Mouse (Mus musculus): ENCODE data around the gene Borcs6.

Borcs6 gene

GRCm38 (mm10) chr11:69070093-69070492 lies 10.6 kb downstream of the Borcs6 start:
- no peak for DNase-seq (ENCODE audit: extremely low read depth, low read depth, low spot score)

- DNase-seq (ENCODE audit: extremely low read depth, low read depth, low spot score): no peak
Measured at GRCm38 (mm10) chr11:69070590-69071222, 11.2 kb downstream of the Borcs6 start, which contains the start of gene Tmem107. Gene Tmem107, plus strand, starts transcription at chr11:69070806.

- DNase-seq (ENCODE audit: extremely low read depth, low read depth, low spot score): no peak
Measured at GRCm38 (mm10) chr11:69071262-69071661, 11.7 kb downstream of the Borcs6 start.

DNA sequence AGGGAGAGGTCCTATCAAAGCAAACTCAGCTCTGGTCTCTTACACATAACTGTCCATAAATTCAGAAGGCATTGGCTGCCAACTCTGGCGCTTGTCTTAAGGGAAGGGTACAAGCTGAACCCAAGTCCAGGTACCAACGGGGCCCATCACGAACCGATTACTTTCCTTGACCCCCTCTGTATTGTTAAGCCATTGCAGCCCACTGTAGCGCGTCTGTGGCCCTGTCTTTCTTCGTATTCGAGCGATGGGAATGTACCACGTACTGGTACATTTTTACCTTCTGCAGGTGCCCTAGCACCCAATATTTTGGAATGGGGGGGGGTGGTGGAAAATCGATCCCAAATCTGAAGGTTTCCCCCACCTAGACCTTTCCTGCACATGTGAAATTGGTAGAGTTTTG lies 12.7 kb downstream of the Borcs6 start:
- DNase-seq (ENCODE audit: extremely low read depth, low read depth, low spot score): no peak

GRCm38 (mm10) chr11:69072666-69073064 lies 13.1 kb downstream of the Borcs6 start:
- DNase-seq (ENCODE audit: extremely low read depth, low read depth, low spot score): no peak

DNA sequence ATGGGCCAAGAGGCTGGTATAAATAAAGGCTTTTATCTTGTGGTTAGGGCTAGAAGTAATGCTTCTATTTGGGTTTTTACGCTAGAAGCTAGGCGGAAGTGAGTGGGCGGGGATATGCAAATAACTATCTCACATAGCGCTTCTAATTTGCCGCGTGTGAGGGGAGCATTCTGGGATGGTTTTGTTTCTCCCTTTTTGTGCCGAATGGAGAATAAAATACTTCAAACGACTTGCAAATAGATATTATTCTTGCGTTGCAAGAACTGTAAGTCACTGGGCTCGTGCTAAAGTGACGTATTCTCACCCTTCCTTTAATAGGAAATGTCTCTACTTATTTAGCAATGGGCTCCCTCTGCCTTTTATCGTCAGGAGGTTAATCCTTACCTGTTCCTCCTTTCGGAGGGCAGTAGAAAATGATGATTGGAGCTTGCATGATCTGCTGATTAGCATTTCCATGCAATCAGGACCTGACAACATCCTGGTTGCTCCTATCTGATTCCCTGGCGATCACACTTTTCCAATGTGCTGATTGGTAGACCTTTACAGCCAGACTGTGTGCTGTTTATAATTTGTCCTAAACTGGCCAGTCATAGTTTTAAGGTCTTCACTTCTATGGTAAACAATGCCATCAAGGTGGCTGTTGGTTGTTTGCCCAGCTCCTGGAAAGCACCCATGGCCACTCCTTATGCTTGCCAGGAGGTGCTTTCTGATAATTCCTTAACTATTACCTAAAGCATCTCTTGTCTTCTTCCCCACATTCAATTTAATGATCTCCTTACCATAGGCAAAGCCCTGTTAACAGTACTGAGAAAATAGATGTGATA lies 13.8 kb downstream of the Borcs6 start:
- no peak for DNase-seq (ENCODE audit: extremely low read depth, low read depth, low spot score)

DNA sequence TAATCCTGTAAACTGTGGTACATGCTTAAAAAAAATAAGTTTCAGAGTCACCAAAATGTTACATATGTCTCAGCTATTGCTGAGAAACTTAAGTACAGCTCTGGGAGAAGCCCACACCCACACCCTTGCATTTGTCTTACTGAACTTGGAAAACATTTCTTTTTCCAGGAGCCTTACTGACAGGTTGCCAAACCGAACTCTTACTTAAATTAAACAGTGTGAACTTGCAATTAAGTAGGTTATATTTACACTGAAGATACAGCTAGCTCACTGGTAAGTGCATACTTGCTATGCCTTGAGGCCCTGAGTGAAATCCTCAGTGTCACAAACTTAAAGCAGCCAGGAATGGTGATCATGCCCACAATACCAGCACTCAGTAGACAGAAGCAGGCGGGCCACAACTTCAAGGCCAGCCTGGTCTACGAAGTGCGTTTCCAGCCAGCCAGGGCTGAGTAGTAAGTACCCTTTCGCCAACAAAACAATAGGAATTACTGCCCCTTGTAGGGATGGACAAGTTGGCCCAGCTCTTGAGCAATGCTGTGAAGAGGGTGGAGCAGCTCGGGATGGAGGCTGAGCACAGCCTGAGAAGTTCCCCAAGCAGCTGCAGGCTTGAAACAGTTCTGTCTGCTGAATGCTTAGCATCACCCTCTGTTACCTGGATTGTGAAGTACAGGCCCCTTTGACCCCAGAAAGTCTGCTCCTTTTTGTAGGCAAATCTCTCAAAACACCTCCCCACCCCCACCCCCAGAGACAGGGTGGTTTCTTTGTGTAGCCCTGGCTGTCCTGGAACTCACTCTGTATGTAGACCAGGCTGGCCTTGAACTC lies 14.6 kb downstream of the Borcs6 start:
- DNase-seq (ENCODE audit: extremely low read depth, low read depth, low spot score): no peak

GRCm38 (mm10) chr11:69074776-69075069 lies 15.2 kb downstream of the Borcs6 start:
- no peak for DNase-seq (ENCODE audit: extremely low read depth, low read depth, low spot score)

- no peak for DNase-seq (ENCODE audit: extremely low read depth, low read depth, low spot score)
Measured at GRCm38 (mm10) chr11:69075764-69076479, 16.4 kb downstream of the Borcs6 start.

DNA sequence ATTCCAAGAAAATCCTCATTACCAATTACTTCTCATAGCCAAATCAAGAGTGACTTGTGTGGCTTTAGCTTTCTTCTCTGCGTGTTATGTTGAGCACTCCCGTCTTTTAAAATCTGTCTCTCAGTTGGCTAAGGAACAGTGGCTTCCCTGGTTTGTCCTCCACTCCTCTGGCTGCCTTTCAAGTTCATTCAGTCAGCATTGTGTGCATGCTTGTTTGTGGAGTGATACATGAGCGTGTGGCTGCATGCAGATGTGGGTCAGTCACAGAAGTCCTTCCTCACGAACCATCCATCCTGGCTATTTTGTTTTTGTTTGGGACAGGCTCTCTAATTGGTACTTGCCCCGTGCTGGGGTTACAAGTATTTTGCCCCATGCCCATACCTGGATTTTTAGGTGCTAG lies 17.1 kb downstream of the Borcs6 start:
- DNase-seq (ENCODE audit: extremely low read depth, low read depth, low spot score): no peak

GRCm38 (mm10) chr11:69077316-69077715 lies 17.8 kb downstream of the Borcs6 start:
- DNase-seq (ENCODE audit: extremely low read depth, low read depth, low spot score): no peak

DNA sequence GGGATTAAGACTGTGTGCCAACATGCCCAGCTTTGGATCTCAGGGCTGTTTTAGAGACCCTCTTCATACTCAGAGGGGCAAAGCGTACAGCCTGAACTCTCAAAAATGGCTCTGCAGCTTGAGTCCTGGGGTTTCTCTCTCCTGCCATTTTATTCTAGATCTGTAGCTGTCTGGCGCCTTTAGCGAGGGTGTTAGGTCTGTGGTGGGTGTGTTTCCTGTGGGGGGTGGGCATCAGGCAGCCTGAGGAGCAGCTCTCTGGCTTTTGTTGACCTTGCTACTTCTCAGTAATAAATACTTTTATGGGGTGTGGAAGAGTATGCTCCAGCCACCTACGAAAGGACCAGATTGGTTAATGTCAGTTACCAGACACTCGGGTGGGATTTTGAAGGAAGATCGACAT lies 18.5 kb downstream of the Borcs6 start:
- no peak for DNase-seq (ENCODE audit: extremely low read depth, low read depth, low spot score)

GRCm38 (mm10) chr11:69078805-69079438 lies 19.4 kb downstream of the Borcs6 start:
- DNase-seq (ENCODE audit: extremely low read depth, low read depth, low spot score): no peak

DNA sequence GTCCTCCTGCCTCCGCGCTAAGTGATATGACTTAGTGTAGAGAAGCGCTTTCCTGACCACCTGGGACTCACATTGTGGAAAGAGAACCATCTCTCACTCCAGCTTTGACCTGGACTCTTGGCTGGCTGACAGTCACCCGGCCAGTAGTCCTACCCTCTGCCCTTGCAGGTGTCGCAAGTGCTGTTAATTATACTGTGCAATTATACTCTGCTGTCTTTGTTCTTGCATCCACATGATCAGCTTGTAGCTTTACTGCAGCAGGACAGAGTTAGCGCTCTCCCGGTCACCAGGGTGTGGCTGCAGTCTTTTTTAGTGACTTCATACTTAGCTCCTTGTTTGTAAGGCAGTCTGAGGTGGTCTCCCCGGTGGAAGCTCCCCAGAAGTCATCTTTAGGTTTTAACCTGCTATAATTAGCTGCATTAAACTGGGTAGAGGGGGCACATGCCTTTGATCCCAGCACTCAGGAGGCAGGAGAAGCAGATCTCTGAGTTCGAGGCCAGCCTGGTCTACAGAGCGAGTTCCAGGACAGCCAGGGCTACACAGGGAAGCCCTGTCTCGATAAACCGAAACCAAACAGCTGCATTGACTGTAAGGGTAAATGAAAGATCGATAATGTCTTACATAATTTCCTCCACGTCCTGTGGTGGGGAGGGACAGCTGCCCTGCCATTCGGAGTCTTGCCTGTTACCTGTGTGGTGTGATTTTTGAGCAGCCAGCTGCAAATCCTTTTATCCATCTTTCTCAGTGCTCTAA lies 20.8 kb downstream of the Borcs6 start:
- no peak for DNase-seq (ENCODE audit: extremely low read depth, low read depth, low spot score)

GRCm38 (mm10) chr11:69080855-69081222 lies 21.3 kb downstream of the Borcs6 start:
- no peak for DNase-seq (ENCODE audit: extremely low read depth, low read depth, low spot score)

GRCm38 (mm10) chr11:69081613-69082012 lies 22.1 kb downstream of the Borcs6 start:
- no peak for DNase-seq (ENCODE audit: extremely low read depth, low read depth, low spot score)

DNA sequence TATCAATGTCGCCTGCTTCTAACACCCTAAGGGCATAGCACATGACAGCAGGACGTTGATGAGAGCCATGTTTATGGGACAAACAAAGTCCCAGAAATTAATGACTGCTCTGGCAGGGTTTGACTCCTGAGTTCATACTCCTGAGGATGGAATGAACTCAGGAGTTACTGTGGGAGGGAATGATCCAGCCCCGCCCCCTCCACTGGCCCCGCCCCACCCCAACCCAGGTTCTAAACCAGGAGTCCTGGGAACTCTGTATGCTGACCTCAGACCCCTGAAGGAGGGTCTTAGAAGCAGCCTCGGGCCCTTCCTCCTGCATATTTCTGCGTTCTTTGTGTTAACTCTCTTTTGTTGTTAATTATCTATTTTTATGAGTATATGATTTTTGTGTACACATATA lies 26.1 kb downstream of the Borcs6 start:
- no peak for DNase-seq (ENCODE audit: extremely low read depth, low read depth, low spot score)

- DNase-seq (ENCODE audit: extremely low read depth, low read depth, low spot score): no peak
Measured at GRCm38 (mm10) chr11:69086390-69086789, 26.9 kb downstream of the Borcs6 start.

DNA sequence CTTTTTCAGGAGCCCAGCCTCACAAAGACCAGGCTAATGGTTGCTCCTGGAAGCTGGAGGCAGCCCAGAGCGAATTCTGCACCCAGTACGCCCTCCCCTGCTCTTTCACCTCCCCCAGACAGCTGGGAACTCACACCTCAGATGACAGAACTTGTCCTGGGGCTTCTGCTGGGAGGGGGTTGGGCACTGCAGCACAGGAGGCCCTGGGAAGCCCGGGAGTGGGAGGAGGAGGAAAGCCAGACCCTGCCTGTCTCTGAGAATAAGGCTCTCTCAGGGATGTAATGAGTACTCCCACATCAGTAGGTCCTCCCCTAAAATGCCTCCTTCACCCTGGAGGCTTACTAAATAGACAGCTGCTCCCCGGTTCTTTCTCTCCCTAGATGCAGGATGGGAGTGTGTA lies 27.6 kb downstream of the Borcs6 start:
- DNase-seq (ENCODE audit: extremely low read depth, low read depth, low spot score): no peak

GRCm38 (mm10) chr11:69087597-69087996 lies 28.1 kb downstream of the Borcs6 start:
- no peak for DNase-seq (ENCODE audit: extremely low read depth, low read depth, low spot score)

Data from fat pad, adult 2 months (tissue).